Mouse (Mus musculus) hindbrain, postnatal 0 days (tissue): ENCODE data around the gene 5730522E02Rik. TPM values are rescaled to one million over a fixed set of nuclear protein-coding genes. Genes with fewer than 3 reads are reported as not detected.
A peak's percentile ranks its signal among the peaks of the same experiment; 100 is the strongest.

Source experiments
- ATAC-seq: fragments of 200-750 bp; cut with Nextera tagmentation; 2 replicates; pipeline ENCODE4 v1.8.0; 2017; ENCODE audit warnings: mild to moderate bottlenecking, moderate TSS enrichment, moderate library complexity
- DNase-seq: peaks from one replicate; pipeline ENCODE4 v3.0.0-alpha.2; 2015; ENCODE audit warnings: low spot score
- H3K27ac ChIP-seq: fragments of 300-500 bp; sonication (generic); 2 replicates; pipeline ENCODE4 v1.5.1; 2014; ENCODE audit warnings: mild to moderate bottlenecking
- H3K27me3 ChIP-seq: fragments of 300-500 bp; sonication (generic); 2 replicates; pipeline ENCODE4 v1.6.1; 2014; ENCODE audit warnings: low read length, mixed read lengths; ENCODE audit not compliant: insufficient read depth
- H3K36me3 ChIP-seq: fragments of 300-500 bp; sonication (generic); 2 replicates; pipeline ENCODE4 v1.6.1; 2014; ENCODE audit warnings: low read length, mixed read lengths; ENCODE audit not compliant: insufficient read depth
- H3K4me1 ChIP-seq: fragments of 300-500 bp; sonication (generic); 2 replicates; pipeline ENCODE4 v1.6.1; 2014; ENCODE audit warnings: antibody characterized with exemption, low read length, mixed read lengths; ENCODE audit not compliant: insufficient read depth
- H3K4me2 ChIP-seq: fragments of 300-500 bp; sonication (generic); 2 replicates; pipeline ENCODE4 v1.6.1; 2014; ENCODE audit warnings: low read depth, mild to moderate bottlenecking, low read length, moderate library complexity, mixed read lengths
- H3K4me3 ChIP-seq: fragments of 300-500 bp; sonication (generic); 2 replicates; pipeline ENCODE4 v1.5.1; 2014; ENCODE audit warnings: low read length
- H3K9ac ChIP-seq: fragments of 300-500 bp; sonication (generic); replicated peaks from 2 replicates; pipeline ENCODE4 v1.6.1; 2014; ENCODE audit warnings: mild to moderate bottlenecking, low read length, moderate library complexity, mixed read lengths
- H3K9me3 ChIP-seq: fragments of 300-500 bp; sonication (generic); 2 replicates; pipeline ENCODE4 v1.6.1; 2016; ENCODE audit warnings: low read length, mixed read lengths
- CTCF ChIP-seq: IDR thresholded peaks from 2 replicates; pipeline ENCODE4 v1.5.1; 2016; ENCODE audit warnings: antibody characterized with exemption, control low read depth, low read depth
- WGBS: fragments of 180-500 bp; shearing (Covaris S2); extraction: QIAGEN DNeasy Blood & Tissue Kit; methylation state at CpG from one replicate; pipeline ENCODE4 v1.1.7; 2014; 5-methylcytosine and 5-hydroxymethylcytosine counted together
- polyA plus RNA-seq: library from polyadenylated mRNA; unstranded; fragments of >200 nt; fragmentation: Nextera tagmentation; extraction: Ambion mirVana; gene quantifications from 2 replicates; pipeline ENCODE4 v1.2.1, GENCODE M21; 2015
- total RNA-seq: library from RNA; depleted of rRNA; stranded (reverse); fragments of >200 nt; gene quantifications from 2 replicates; pipeline ENCODE4 v1.2.3, GENCODE M21; 2014

5730522E02Rik gene
- total and polyA plus RNA-seq, 2 experiments from 2014 or later: 5.4 to 11.6 TPM

DNA sequence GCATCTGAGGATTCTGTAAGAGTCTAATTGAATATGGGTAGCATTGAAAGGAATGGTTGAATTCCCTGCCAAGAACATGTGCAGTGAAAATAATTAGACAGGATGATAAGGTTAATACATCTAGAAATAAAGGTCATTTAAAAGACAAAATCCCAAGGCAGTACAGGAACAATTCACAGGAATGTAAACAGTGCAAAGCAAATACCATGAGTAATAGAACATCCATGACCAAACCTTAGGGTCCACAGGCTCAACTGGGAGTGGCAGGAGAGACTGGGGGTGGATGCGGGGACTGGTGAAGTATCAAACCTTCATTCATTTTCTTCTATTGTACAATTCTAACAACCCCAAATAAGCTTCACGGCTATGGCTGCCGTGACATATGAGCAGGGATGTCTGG lies 536.4 kb downstream of the 5730522E02Rik start:
- ATAC-seq (no peak), DNase-seq (no peak)
- 80% methylated on average over 3 of the region's 3 CpGs for WGBS
- TF ChIP-seq CTCF: no peak
- no peak overlapping the region for H3K9ac ChIP-seq
- H3K4me3 ChIP-seq: no peak overlapping the region
- no peak overlapping the region for H3K27ac ChIP-seq
- H3K27me3 ChIP-seq: no peaks in the 10 kb centered on the region
- no peak overlapping the region for H3K4me2 ChIP-seq
- H3K4me1 ChIP-seq: no peaks in the 10 kb centered on the region
- H3K36me3 ChIP-seq: no peaks in the 10 kb centered on the region
- H3K9me3 ChIP-seq: no peaks in the 10 kb centered on the region

DNA sequence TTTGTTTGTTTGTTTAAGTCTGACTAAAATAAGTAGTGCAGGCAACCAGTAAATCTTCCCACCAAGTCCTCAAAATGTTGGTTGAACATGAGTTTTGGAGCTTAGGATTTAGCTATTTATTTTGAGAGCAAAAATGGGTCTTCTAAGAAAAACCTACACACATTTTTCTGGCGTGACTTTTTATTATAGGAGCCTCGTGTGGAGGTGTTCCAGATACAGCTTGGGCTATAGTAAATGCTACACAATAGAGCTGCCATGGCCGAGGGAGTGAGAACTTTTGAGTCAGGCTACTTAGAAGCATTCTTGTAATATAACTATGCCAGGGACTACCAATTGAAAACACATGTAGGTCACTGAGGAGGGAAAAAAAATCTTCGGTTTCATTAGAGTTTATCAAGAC lies 540.5 kb downstream of the 5730522E02Rik start:
- Histone ChIP-seq H3K4me3 (no peak overlapping the region), H3K9me3 (no peaks in the 10 kb centered on the region), H3K9ac (no peak overlapping the region), H3K27ac (no peak overlapping the region), H3K4me1 (no peaks in the 10 kb centered on the region), H3K4me2 (no peak overlapping the region), H3K36me3 (no peaks in the 10 kb centered on the region), H3K27me3 (no peaks in the 10 kb centered on the region)
- no peak for ATAC-seq
- WGBS: 68% methylated on average over 4 of the region's 4 CpGs
- no peak for TF ChIP-seq CTCF
- DNase-seq: no peak

DNA sequence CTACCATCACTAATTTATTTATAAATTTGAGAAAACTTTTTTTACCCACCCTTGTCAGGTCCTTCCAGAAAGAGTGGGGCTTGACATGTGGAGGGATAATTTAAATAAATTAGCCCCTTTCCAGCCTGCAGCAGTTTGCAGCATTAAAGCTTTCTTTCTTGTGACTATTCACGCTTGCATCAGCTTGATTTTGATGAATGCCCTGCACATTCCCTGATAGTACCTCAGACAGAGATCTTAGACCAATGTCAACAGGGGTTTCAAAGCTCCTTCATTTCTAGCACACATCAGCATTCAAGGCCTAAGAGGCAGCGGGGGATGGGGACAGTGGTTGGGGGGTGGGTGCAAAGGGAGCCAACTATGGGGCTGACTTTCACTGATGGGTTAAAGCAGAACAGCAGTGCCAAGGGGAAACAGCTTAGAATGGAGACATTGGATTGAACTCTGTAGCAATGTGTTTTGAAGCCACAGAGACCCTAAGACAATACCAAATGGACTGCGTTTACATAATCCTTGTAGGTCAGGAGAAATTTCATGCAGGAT lies 545.9 kb downstream of the 5730522E02Rik start:
- ATAC-seq: no peak
- DNase-seq: no peak
- H3K27me3 ChIP-seq: no peaks in the 10 kb centered on the region
- H3K4me2 ChIP-seq: no peak overlapping the region
- WGBS: 50% methylated on average over 3 of the region's 3 CpGs
- no peak overlapping the region for H3K27ac ChIP-seq
- no peaks in the 10 kb centered on the region for H3K36me3 ChIP-seq
- no peaks in the 10 kb centered on the region for H3K4me1 ChIP-seq
- no peak overlapping the region for H3K4me3 ChIP-seq
- no peak overlapping the region for H3K9ac ChIP-seq
- H3K9me3 ChIP-seq: no peaks in the 10 kb centered on the region
- TF ChIP-seq CTCF: no peak

DNA sequence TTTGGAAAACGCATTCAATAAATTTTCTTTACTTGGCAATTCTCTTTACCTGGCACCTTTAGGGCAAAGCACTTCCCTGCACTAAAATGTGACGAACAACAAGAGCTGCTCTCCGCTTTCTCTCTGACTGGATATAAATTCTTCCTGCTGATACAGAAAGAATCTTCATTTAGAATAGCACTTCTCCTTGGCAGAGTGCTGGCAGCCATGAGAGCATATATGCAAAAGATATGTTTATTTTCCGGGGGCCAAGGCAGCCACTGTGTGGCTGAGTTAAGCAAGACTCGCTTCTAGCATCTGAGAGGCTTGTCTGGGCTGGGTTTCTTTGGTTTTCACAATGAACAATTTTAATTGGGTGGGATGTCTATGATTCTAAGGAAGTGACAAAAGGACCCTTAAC lies 564.3 kb downstream of the 5730522E02Rik start:
- Histone ChIP-seq H3K4me1 (no peaks in the 10 kb centered on the region), H3K27ac (no peak overlapping the region), H3K4me2 (no peak overlapping the region), H3K36me3 (no peaks in the 10 kb centered on the region), H3K9me3 (no peaks in the 10 kb centered on the region), H3K4me3 (no peak overlapping the region), H3K9ac (no peak overlapping the region), H3K27me3 (no peaks in the 10 kb centered on the region)
- 68% methylated on average over 5 of the region's 5 CpGs for WGBS
- no peak for TF ChIP-seq CTCF
- ATAC-seq (no peak), DNase-seq (peak; percentile 4)

DNA sequence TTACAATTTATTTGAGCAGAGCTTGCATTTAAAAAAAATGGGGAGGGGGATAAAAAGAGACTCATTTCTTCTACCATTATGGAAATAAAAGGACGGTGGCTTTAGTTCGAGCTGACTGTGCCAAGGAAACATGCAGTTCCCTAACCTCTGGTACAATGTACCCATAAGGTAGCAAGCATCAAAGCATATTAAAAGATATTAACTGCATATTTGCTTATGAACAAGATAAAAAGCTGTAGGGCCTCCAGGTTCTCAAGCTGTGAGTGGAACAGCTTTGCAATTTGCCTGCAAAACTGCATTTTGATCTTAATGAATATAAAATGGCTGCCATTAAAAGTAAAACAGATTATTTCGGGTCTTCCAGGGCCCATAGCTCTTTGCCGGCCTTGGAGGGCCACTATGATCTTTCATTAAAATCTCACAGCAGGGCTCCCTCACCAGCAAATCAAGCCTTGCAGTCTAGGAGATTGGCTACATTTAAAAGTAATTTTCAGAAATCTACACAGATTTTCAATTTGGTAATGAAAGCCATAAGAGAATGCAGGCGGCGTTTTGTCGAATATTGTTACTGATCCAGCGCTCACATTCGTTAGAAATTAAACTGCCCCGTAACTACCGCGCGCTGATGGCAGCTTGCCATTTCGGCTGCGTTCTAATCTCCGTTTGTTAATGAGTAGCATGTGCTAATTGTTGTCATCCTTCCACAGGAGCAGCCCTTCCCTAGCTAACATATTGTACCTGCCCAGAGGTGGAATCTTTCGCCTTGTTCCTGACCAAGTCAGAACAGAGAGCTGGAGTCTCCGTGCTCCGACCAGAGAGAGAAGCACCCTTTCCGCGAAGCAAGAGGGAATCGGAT lies 565.6 kb downstream of the 5730522E02Rik start:
- Histone ChIP-seq H3K27ac (no peak overlapping the region), H3K36me3 (no peaks in the 10 kb centered on the region), H3K9ac (no peak overlapping the region), H3K4me1 (no peaks in the 10 kb centered on the region), H3K27me3 (no peaks in the 10 kb centered on the region), H3K9me3 (no peaks in the 10 kb centered on the region), H3K4me2 (peak overlapping the region; percentile 48), H3K4me3 (peak overlapping the region; percentile 5)
- DNase-seq (peak; percentile 56), ATAC-seq (no peak)
- 36% methylated on average over 22 of the region's 22 CpGs for WGBS
- no peak for TF ChIP-seq CTCF

DNA sequence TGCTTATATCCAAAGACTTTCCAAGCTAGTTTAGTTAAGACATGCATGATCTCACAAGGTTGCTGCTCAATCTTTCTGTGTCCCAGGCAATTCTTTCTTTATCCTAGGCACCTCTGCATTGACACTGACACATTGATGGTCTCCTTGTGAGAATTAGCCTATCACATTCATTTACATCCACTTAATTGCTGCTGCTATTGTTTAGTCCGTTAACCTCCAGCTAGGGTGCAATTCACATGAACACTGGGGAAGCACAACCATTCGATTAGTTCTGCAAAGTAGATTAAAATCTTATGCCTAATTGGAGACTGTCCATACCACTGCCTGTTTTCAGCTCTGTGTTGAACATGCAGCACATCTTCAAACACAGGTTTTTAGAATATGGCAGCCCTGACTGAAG lies 603.7 kb downstream of the 5730522E02Rik start:
- no peak overlapping the region for H3K4me3 ChIP-seq
- H3K36me3 ChIP-seq: no peaks in the 10 kb centered on the region
- WGBS: 17% methylated on average over 2 of the region's 2 CpGs
- DNase-seq (no peak), ATAC-seq (no peak)
- H3K9ac ChIP-seq: no peak overlapping the region
- H3K27me3 ChIP-seq: no peaks in the 10 kb centered on the region
- no peaks in the 10 kb centered on the region for H3K4me1 ChIP-seq
- no peak overlapping the region for H3K27ac ChIP-seq
- no peak overlapping the region for H3K4me2 ChIP-seq
- H3K9me3 ChIP-seq: no peaks in the 10 kb centered on the region
- TF ChIP-seq CTCF: no peak

DNA sequence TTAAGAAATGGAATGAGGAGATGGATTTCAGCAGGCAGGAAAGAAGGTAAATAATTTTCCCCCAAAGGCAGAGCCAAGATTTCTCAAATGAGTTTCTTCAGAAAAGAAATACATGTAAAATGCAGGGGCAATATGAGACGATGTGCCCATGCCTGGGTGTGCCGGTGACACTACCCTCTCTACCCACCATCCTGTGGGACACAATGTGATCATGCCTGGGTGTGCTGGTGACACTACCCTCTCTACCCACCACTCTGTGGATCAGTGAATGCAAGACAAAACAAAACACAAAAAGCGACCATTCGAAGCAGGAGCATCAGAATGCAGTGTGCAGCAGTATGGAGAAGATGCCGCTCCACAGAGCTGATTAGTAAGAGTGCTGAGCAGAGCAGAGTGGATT lies 610.5 kb downstream of the 5730522E02Rik start:
- no peak for TF ChIP-seq CTCF
- H3K27me3 ChIP-seq: no peaks in the 10 kb centered on the region
- H3K27ac ChIP-seq: no peak overlapping the region
- WGBS: 75% methylated on average over 5 of the region's 5 CpGs
- H3K4me1 ChIP-seq: no peaks in the 10 kb centered on the region
- H3K4me3 ChIP-seq: no peak overlapping the region
- ATAC-seq: no peak
- no peak overlapping the region for H3K9ac ChIP-seq
- no peaks in the 10 kb centered on the region for H3K9me3 ChIP-seq
- no peaks in the 10 kb centered on the region for H3K36me3 ChIP-seq
- no peak for DNase-seq
- H3K4me2 ChIP-seq: no peak overlapping the region
